Mouse (Mus musculus) cerebellum, adult 11 months (tissue): Measurements from ENCODE around the gene Zscan4-ps1.
"Not testable (repeated sequence)": the region's sequence is repeated elsewhere in the genome, so short reads cannot be mapped to it uniquely, and the experiment has no call there.

Experiments
- DNase-seq: peaks from one replicate; pipeline ENCODE4 v3.0.0; 2022

Zscan4-ps1 gene

GRCm38 (mm10) chr7:11069591-11069990 is at the start of gene Zscan4-ps1:
Gene Zscan4-ps1, minus strand, starts transcription at chr7:11069691.
- DNase-seq, result not testable (repeated sequence)
